Mouse (Mus musculus) kidney, adult 2 months (tissue): Measurements from ENCODE around the gene Acox2. TPM values are rescaled to one million over a fixed set of nuclear protein-coding genes. Genes with fewer than 3 reads are reported as not detected.

Experiments
- DNase-seq: peaks from one replicate; pipeline ENCODE4 v3.0.0; 2021
- H3K27ac ChIP-seq: fragments of 200-500 bp; 2 replicates; pipeline ENCODE4 v1.5.1; 2012; ENCODE audit warnings: low read depth, low read length, control low read depth, inconsistent platforms; ENCODE audit not compliant: insufficient read depth
- H3K27me3 ChIP-seq: fragments of 200-500 bp; replicated peaks from 2 replicates; pipeline ENCODE4 v1.6.1; 2012; ENCODE audit warnings: mild to moderate bottlenecking, moderate library complexity, low read length, inconsistent platforms; ENCODE audit not compliant: control insufficient read depth, insufficient read depth
- H3K36me3 ChIP-seq: fragments of 200-500 bp; 2 replicates; pipeline ENCODE4 v1.6.1; 2012; ENCODE audit warnings: mild to moderate bottlenecking, moderate library complexity, low read length, inconsistent platforms; ENCODE audit not compliant: control insufficient read depth, insufficient read depth
- H3K4me1 ChIP-seq: fragments of 200-500 bp; 2 replicates; pipeline ENCODE4 v1.6.1; 2011; ENCODE audit warnings: low read length; ENCODE audit not compliant: control insufficient read depth, insufficient read depth
- H3K4me3 ChIP-seq: fragments of 200-500 bp; 2 replicates; pipeline ENCODE4 v1.5.1; 2011; ENCODE audit warnings: mild to moderate bottlenecking, low read depth, low read length, control low read depth; ENCODE audit not compliant: insufficient read depth
- CTCF ChIP-seq: fragments of 200-500 bp; conservative IDR thresholded peaks from 2 replicates; pipeline ENCODE4 v1.5.1; 2011; ENCODE audit warnings: low read depth, mild to moderate bottlenecking, control low read depth, low read length, moderate library complexity, mixed read lengths; ENCODE audit not compliant: insufficient read depth, insufficient read length
- POLR2A ChIP-seq: fragments of 200-500 bp; IDR thresholded peaks from one replicate; pipeline ENCODE4 v1.6.1; 2011; ENCODE audit warnings: low read depth, low read length, control low read depth
- WGBS: fragments of 180-500 bp; shearing (Covaris S2); methylation state at CpG from one replicate; pipeline ENCODE4 v1.1.7; 2018; 5-methylcytosine and 5-hydroxymethylcytosine counted together
- polyA plus RNA-seq: library from polyadenylated mRNA; depleted of rRNA; stranded (reverse); fragments of >200 nt; gene quantifications from 2 replicates; pipeline ENCODE4 v1.2.3, GENCODE M21; 2012

The Acox2 gene
- polyA plus RNA-seq, 1 experiment, result 190 TPM

DNA sequence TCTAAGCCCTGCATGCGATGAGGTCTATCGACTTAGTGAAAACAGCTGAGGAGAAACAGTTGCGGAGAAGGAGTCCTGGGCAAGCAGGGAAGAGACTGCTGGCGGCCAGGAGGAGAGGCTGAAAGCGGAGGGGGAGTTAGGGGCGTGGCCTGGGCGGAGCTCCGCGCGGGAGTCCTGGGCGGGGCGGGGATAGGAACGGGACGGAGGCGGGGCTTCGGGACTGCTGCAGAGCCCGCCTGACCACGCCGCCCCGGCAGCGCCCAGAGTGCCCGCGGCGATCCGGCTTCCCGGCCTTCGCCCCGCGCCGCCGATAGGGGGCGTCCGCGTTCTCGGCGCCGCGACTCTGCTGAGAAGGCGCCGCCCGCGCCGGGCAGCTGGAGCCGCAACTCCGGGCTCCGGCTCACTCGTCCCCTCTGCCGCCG, 45.3 kb downstream of the Acox2 start, which contains the start of gene Kctd6:
TSS of gene Kctd6 (plus strand) at position 338 of the 422 bp plus-strand sequence.
- TF ChIP-seq POLR2A (peak; percentile 25), CTCF (peak; percentile 56; the same call in 1 of the 2 replicates)
- Histone ChIP-seq H3K27ac (peak within 1 kb of the TSS; percentile 85), H3K4me1 (peaks cover 21% of the 10 kb centered on the region), H3K27me3 (no peaks in the 10 kb centered on the region), H3K36me3 (no peaks in the 10 kb centered on the region), H3K4me3 (peak within 1 kb of the TSS; percentile 73)
- peak; percentile 99 for DNase-seq
- under 1% methylated on average over 43 of the region's 49 CpGs for WGBS

DNA sequence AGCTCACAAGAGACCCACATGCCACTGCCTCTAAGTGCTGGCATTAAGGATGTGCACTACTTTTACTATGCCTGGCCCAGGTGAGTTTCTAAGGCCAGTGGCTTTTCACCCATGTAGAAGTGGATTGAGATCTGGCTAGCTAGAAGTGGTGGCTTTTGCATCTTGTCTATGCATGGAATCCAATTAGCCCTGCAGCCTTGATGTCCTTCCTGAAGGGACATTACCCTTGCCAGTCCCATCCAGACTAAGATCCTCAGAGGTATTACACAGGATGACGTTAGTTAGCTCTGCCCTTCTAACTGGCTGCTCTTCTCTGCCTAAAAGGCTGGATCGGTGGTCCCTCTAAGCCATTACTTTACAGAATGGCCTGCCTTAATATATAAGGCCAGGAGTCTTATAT, 46.2 kb downstream of the Acox2 start:
- Histone ChIP-seq H3K4me1 (peaks cover 13% of the 10 kb centered on the region), H3K4me3 (no peak overlapping the region), H3K27ac (no peak overlapping the region), H3K36me3 (no peaks in the 10 kb centered on the region), H3K27me3 (no peaks in the 10 kb centered on the region)
- no peak for TF ChIP-seq POLR2A
- TF ChIP-seq CTCF, result no peak
- DNase-seq, result no peak
- WGBS, result 83% methylated on average over 2 of the region's 2 CpGs

DNA sequence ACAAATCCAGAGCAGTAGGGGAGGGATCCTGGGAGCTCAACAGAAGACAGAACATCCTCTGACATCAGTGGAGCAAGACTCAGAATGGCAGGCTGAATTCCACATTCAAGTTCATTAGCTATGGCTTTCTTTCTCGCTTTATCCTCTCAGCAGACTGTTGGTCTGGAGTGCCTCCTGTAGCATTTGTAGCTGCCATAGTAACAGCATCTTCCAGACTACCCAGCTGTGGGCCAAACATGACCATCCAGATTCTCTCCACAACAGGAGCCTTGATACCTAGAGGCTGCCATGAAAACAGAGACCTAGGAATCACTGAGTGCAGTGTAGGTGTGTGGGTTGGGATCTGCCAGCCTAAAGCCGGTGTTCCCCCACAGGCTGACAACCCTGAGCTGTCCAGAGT, 49.3 kb downstream of the Acox2 start:
- Histone ChIP-seq H3K27me3 (no peaks in the 10 kb centered on the region), H3K4me1 (no peaks in the 10 kb centered on the region; the same call in 1 of the 2 replicates), H3K4me3 (no peak overlapping the region), H3K36me3 (no peaks in the 10 kb centered on the region), H3K27ac (no peak overlapping the region)
- 98% methylated on average over 2 of the region's 2 CpGs for WGBS
- TF ChIP-seq POLR2A (no peak), CTCF (no peak)
- no peak for DNase-seq

DNA sequence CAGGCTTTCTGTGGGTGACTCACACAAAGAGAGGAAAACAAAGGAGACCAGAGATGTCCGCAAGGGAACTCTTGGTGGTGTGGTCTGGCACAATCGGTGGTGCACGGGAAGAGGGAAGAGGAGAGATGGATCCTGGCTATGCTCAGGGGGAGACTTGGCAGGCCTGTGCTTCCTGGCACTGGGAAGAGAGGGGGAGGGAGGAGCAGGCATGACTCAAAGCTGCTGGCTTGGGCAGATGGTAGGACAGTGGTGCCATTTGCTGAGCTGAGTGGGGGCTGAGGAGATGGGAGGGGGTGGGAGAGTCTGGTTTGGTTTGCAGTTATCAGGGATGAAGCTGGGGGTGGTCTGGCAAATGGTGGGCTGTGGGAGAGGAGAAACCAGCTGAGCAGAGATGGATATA, 50.3 kb downstream of the Acox2 start:
- no peak for DNase-seq
- H3K27ac ChIP-seq, result no peak overlapping the region
- H3K4me1 ChIP-seq, result no peaks in the 10 kb centered on the region; the same call in 1 of the 2 replicates
- no peaks in the 10 kb centered on the region for H3K27me3 ChIP-seq
- no peak overlapping the region for H3K4me3 ChIP-seq
- no peak for TF ChIP-seq CTCF
- H3K36me3 ChIP-seq, result no peaks in the 10 kb centered on the region
- WGBS, result 86% methylated on average over 3 of the region's 3 CpGs

DNA sequence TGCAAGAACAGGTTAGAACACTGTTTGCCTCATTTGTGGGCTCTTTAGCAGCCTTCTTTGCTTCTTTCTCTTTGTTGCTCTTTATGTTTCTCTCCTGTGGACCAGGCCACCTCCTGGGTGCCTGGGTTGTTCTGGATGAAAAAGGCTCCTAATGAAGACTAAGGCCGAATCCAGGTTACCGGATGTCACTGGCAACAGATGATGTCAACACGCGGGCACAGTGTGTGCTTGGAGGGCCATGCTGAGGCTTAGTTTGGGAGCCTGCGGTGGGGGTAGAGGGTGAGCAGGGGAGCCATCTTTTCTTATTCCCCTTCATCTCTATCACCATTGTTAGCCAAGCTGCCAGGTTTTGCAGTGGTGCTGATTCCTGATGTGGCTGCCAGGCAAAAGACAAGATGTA, 51.6 kb downstream of the Acox2 start:
- WGBS, result 87% methylated on average over 5 of the region's 5 CpGs
- Histone ChIP-seq H3K27ac (no peak overlapping the region), H3K4me1 (no peaks in the 10 kb centered on the region), H3K4me3 (no peak overlapping the region), H3K36me3 (no peaks in the 10 kb centered on the region), H3K27me3 (no peaks in the 10 kb centered on the region)
- no peak for DNase-seq
- no peak for TF ChIP-seq CTCF
- TF ChIP-seq POLR2A, result no peak

DNA sequence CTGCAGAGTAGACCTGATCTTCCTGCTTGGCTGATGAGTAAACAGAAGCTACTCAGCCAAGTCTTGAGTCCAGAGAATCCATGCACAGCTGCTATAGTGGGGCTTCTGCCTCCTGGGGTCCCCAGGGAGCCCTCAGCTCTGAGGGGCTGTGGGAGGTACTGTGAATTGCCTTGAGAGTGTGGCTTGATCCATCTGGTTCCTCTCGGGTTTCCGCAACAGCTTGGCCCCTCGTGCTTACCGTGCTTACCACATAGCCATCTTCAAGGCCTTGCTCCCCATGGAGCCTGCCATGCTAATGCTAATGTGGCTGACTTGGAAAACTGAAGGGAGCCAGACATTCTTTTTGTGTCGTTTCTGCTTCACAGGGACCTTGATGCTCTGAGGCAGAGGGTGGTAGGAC, 52.0 kb downstream of the Acox2 start:
- Histone ChIP-seq H3K27me3 (no peaks in the 10 kb centered on the region), H3K4me1 (no peaks in the 10 kb centered on the region), H3K36me3 (no peaks in the 10 kb centered on the region), H3K4me3 (no peak overlapping the region), H3K27ac (no peak overlapping the region)
- no peak for DNase-seq
- 52% methylated on average over 5 of the region's 5 CpGs for WGBS
- TF ChIP-seq CTCF, result no peak
- TF ChIP-seq POLR2A, result no peak

DNA sequence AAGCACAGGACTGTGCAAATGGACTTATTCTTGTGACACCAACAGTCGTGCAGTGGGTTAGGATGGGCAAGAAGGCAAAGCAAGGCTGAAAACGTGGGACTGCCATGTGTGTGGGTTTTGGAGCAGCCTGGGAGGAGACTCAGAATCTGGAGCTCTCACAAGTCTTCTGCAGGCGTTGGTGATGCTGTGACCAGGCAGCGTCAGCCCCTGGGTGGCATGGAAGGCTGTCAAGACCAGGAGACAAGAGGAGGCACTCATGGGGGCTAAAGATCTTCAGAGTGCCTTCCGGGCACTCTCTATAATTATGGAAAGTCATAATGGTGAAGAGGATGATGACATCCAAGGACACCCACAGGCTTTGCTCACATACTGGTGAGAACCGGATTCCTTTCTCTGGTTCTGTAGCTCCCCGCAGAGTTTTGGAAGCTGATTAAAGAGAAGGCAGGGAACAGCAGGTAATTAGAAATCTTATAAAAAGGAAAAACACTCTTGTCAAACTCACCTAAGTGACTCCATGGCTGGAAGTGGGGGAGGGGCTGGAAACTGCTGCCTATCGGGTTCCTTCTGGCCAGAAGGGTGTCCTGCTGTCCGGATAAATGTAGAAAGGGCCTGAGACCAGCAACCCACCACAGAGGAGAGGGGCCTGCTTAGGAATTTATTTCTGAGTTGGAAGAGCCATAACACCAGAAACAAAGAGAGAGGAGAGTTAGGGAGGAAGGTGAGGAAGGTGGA, 52.8 kb downstream of the Acox2 start:
- Histone ChIP-seq H3K4me3 (no peak overlapping the region), H3K4me1 (no peaks in the 10 kb centered on the region), H3K27ac (no peak overlapping the region), H3K36me3 (no peaks in the 10 kb centered on the region), H3K27me3 (no peaks in the 10 kb centered on the region)
- 67% methylated on average over 9 of the region's 9 CpGs for WGBS
- no peak for TF ChIP-seq CTCF
- TF ChIP-seq POLR2A, result no peak
- no peak for DNase-seq

DNA sequence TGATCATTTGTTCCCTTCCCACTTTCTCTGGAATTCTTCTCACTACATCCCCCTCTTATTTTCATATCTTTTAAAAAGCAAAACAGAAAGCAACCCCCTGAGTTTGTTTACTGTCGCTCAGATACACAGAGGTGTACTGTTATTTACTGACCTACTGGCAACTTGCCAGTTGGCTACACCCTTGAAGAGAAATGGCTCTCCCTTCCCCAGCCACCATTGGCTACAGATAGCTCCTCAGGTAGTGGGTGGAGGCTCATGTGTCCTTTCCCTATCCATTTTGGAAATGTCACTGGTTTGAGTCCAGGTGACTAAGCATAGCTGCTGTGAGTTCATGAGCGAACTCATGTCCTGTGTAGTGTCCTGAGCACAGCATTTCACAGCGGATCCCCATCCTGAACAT, 57.4 kb downstream of the Acox2 start:
- 74% methylated on average over 3 of the region's 3 CpGs for WGBS
- TF ChIP-seq POLR2A, result no peak
- TF ChIP-seq CTCF, result no peak
- Histone ChIP-seq H3K36me3 (no peaks in the 10 kb centered on the region), H3K4me1 (no peaks in the 10 kb centered on the region), H3K27me3 (no peaks in the 10 kb centered on the region), H3K27ac (no peak overlapping the region), H3K4me3 (no peak overlapping the region)
- no peak for DNase-seq
